Mouse (Mus musculus) ovary, postnatal 10 days (tissue): ENCODE results near the gene Setd6.

Experiments
- DNase-seq: peaks from one replicate; pipeline ENCODE4 v3.0.0; 2022; ENCODE audit warnings: low spot score

Setd6 gene

GRCm38 (mm10) chr8:95715676-95716531 lies at the start of gene Setd6:
Gene Setd6, plus strand, starts transcription at chr8:95715881.
- peak; percentile 56 for DNase-seq

GRCm38 (mm10) chr8:95668163-95668958 lies 47.3 kb upstream of the Setd6 start:
- no peak for DNase-seq

GRCm38 (mm10) chr8:95669967-95670366 lies 45.7 kb upstream of the Setd6 start:
- DNase-seq = no peak

GRCm38 (mm10) chr8:95671861-95672260 lies 43.8 kb upstream of the Setd6 start:
- DNase-seq = no peak

DNA sequence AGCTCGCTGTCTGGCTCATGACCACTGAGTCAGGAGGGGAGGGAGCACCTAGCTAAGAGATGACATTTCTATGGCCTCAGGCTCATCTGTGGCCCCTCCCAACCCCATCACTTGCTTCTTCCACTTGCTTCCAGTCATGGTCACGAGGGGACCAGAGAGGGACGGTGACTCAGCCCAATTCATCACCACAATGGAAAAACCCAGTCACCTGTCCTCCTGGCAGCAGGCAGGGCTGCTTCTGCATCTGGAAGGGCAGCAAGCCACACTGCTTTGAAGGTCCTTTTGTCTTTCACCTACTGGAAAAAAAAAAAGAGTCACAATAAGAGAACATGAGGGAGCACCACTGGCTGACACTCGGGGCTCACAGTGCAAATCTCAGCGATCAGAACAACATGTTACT lies 42.9 kb upstream of the Setd6 start:
- no peak for DNase-seq

DNA sequence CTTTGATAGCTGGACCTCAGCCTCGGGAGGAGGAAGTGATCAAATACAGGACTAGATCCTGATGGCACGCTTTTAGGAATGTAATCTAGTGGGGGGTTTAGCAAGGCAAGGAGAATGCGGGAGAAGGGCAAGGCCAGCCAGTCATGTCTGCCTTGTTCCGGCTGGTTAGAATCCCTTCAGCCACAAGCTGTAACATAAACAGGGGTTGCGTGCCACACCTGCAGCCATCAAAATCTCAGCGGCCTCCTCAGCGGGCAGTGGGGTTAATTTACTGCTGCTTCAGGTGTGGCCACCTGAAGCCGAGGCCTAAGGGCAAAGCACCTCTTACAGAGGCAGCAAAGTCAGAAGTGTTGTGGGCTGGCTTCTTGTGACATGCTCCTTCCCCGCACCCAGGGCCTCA lies 39.0 kb upstream of the Setd6 start, which contains the start of gene Ndrg4:
Gene Ndrg4 (plus strand): TSS at position 350 of the 400 bp plus-strand sequence.
- DNase-seq = no peak

GRCm38 (mm10) chr8:95677591-95678023 lies 38.1 kb upstream of the Setd6 start:
- DNase-seq = no peak

- DNase-seq = no peak
These were observed 37.6 kb upstream of the Setd6 start for GRCm38 (mm10) chr8:95678024-95678611.

DNA sequence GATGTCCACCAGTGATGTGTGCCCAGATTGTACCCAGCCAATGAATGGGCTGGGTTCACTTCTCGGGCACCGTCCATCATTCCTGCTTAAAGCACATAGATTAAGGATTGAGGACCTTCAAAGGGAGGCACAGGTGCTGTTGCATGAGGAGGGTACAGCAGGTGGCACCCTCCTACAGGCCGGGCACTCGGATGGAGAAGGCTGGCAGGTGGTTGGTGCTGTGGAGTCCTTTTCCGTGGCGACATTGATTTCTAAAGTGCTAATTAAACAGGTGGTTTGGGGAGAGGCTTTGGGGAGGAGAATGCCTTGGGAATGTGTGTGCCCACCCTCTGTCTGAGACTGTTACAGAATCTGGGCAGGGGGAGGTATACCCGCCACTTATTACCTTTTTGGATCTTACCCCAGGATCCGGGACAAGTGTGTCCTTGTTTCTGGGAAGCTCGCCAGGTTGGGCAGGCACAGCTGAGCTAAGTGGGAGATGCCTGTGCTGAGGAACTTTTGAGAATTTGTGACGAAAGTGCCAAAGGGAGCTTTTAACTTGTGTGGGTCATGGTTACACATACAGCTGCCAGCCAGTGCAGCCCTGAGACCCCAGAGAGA lies 27.5 kb upstream of the Setd6 start:
- DNase-seq = no peak

- DNase-seq = no peak
These were observed 24.6 kb upstream of the Setd6 start for GRCm38 (mm10) chr8:95690929-95691541.

GRCm38 (mm10) chr8:95694631-95695030 lies 21.1 kb upstream of the Setd6 start:
- DNase-seq = no peak

DNA sequence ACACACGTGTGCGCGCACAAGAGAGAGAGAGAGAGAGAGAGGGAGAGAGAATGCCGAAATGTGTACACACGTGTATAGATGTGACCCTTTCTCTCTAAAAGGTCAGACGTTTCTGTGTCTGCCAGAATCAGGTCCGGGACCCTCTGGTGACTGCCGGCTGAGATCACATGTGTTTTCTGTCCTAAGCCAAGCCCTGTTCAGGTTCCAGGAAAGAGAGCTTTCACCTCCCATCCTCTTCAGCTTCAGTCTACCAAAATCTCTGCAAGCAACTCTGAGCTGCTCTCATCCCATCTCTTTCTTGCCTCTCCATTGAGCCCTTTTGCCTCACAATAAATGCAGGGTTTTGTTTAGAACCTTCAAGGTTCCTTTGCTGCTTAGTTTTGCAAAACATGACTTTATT lies 19.0 kb upstream of the Setd6 start:
- DNase-seq = no peak

GRCm38 (mm10) chr8:95697128-95697527 lies 18.6 kb upstream of the Setd6 start:
- DNase-seq = peak; percentile 80

- no peak for DNase-seq
These were observed 17.5 kb upstream of the Setd6 start for GRCm38 (mm10) chr8:95698179-95698578.

DNA sequence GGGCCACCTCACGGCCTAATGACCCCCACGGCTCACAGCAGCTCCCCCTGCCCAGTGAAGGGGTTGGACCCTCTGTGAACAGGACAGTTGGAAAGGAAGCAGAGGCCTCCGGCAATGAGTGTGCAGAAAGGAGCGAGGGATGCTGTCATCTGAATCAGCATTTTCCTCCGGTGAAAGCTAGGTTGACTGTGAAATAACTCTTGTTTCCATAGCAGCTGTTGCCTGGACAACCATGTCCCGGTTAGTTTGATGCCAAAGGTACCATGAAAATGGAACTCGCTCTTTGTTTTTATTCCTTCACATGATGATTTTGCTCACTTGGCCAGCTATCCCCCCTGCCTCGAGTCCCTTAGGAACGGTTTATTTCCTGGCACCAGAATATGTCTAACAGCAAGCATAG lies 15.4 kb upstream of the Setd6 start:
- DNase-seq = no peak

GRCm38 (mm10) chr8:95701809-95702208 lies 13.9 kb upstream of the Setd6 start:
- no peak for DNase-seq

GRCm38 (mm10) chr8:95702480-95703446 lies 12.9 kb upstream of the Setd6 start:
- DNase-seq = peak; percentile 46

DNA sequence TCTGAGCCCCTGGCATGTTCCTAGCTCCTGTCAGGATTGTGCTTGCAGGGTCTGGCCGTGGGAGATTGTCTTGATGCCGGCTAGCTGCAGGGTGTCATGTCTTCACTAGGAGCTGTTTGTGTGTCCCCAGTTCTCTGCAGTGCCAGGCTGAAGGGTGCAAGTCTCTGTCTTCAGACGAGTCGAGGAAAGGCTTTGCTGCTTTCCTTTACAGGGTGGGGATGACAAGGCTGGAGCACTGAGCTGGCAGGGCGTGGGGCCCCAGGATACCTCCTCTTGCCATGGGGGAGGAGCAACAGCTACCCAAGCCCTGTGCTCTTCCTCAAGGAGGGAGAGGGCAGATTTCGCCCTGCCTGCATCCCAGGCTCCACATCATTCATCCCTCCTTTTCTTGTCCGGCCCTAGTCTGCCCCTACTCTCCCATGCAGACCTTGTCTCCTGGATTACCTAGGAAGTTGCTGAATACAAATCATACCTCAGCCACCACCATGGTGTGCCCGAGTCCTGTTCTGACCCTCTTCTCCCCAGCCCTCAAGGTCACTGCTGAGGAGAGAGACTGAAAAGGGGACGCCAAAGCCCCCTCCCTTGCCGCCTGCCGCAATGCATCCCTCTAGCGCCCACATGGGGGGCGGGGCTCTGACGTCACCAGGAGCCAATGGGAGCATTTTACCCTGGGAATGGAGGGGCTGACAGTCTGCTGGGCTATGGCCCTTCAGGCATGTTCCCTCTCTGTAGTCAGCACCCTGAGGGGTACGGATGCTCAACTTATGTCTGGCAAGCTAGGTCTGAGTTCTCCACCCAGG lies 12.0 kb upstream of the Setd6 start:
- no peak for DNase-seq

DNA sequence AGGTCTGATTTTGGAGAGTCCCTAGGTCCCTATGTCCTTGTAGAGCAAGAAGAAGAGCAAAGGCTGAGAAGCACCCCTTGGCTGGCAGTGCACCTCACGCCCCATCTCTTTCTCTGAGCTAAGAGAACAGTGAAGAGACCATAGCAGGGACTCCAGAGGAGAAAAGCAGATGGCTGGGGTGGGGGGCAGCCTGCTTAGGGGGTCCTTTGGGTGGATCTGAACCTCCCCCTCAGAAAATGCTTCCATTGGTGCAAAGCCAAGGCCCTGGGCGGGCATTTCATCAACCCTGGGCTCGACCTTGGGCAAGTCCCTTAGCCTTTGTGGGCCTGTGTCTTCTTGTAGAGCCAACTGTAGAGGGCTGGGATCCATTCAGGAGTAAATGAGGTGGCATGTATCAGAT lies 11.1 kb upstream of the Setd6 start:
- no peak for DNase-seq

GRCm38 (mm10) chr8:95709579-95709978 lies 6.1 kb upstream of the Setd6 start:
- no peak for DNase-seq
